Mouse (Mus musculus): ENCODE measurements around the gene Olfr1150-ps1.

The Olfr1150-ps1 gene

GRCm38 (mm10) chr2:87843693-87844092 lies at the start of gene Olfr1150-ps1:
Gene Olfr1150-ps1, plus strand, starts transcription at chr2:87843993.
- DNase-seq, result no peak

DNA sequence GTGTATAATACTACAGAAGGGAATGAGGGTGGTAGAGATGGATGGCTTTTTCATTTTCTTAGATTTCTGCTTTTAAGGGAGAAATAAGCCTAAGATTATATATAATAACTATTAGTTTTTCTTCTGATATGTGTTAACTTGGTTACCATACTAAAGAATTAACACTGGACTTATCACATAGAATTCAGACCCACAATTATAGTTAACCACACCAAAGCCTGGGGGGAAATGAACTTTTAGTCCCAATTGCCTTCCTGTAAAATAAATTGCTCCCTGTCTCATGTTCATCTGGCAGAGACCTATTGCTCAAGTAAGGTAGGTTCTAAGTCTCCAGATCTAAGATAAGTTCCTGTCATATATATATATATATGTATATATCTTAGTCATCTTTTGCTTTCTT lies 43.5 kb upstream of the Olfr1150-ps1 start, which contains the start of gene Olfr1143:
Gene Olfr1143 (plus strand): TSS at position 301 of the 400 bp plus-strand sequence.
- no peak for DNase-seq

DNA sequence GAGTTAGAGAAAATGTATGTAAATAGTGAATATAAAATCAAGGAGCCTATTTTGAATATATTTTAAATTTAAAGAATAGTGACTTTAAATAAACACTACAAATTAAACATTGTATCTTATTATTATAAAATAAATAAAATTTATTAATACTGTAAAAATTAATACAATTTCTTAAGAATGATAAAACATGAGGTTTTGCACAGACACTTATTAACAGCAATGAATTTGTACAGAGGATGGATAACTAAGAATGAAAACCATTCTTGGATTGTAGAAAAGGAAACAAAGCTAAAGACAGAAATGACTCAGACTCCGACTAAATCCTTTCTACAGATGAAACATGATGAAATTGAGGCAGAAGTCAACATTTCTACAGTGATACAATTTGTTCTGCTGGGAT lies 34.3 kb upstream of the Olfr1150-ps1 start, which contains the start of gene Olfr1145:
Gene Olfr1145 (plus strand): TSS at position 301 of the 400 bp plus-strand sequence.
- no peak for DNase-seq

DNA sequence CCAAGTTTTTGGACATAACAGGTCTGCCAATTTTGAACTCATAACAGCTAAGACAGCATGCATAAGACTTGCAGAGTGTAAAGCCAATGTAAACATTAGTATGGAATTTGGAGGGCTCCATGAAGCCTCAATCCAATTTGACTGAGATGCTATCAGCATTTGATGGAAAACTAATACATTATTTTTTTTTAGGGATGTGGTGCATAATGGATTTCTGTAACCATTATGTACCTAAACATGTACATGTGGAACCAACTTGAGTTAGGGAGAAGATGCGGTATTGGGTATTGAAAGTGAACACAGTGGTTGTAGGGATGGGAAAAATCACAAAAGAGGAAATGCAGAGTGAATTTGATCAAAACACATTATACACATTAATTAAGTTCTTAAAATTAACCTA lies 13.6 kb upstream of the Olfr1150-ps1 start, which contains the start of gene Olfr1148:
Gene Olfr1148 (plus strand): TSS at position 301 of the 400 bp plus-strand sequence.
- DNase-seq, result no peak

GRCm38 (mm10) chr2:87855562-87855961 lies 11.8 kb downstream of the Olfr1150-ps1 start, which contains the start of gene Olfr1151:
Gene Olfr1151, plus strand, starts transcription at chr2:87855862.
- DNase-seq, result no peak

GRCm38 (mm10) chr2:87866192-87866591 lies 22.4 kb downstream of the Olfr1150-ps1 start, which contains the start of gene Olfr1152:
Gene Olfr1152, plus strand, starts transcription at chr2:87866492.
- no peak for DNase-seq

GRCm38 (mm10) chr2:87894662-87895061 lies 50.9 kb downstream of the Olfr1150-ps1 start, which contains the start of gene Olfr1153:
Gene Olfr1153, plus strand, starts transcription at chr2:87894962.
- no peak for DNase-seq
